Mouse (Mus musculus): ENCODE results near the gene Bglap.
"Not testable (repeated sequence)": the region's sequence is repeated elsewhere in the genome, so short reads cannot be mapped to it uniquely, and the experiment has no call there.

Gene Bglap

DNA sequence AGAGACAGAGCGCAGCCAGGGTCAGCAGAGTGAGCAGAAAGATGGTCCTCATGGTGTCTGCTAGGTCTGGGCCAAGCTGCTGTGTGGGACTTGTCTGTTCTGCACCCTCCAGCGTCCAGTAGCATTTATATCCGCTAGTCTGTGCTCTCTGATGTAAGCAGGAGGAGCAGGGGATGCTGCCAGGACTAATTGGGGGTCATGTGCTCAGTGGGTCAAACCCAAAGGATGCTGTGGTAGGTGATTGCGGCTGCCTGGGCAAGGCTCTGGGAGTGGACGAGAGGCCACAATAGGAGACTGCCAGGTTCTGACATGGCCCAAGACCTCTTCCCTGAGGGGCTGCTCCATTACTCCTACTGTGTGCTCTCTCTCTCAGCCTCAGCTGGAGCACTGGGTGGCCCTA, at the start of gene Bglap:
Bglap (minus strand) TSS at position 101 of the 400 bp plus-strand sequence.
- DNase-seq: no peak

DNA sequence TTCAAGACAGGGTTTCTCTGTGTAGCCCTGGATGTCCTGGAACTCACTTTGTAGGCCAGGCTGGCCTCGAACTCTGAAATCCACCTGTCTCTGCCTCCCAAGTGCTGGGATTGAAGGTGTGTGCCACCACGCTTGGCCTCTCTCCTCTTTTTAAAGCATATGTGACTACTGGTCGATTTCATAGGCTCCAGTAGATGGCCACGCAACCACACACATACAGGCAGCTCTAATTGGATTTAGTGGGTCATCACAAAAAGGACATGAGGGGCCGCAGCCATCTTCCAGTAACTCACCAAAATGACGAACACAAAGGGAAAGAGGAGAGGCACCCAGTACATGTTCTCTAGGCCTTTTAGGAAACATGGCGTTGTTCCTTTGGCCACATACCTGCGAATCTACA, 44.4 kb upstream of the Bglap start:
- DNase-seq: not testable (repeated sequence)

DNA sequence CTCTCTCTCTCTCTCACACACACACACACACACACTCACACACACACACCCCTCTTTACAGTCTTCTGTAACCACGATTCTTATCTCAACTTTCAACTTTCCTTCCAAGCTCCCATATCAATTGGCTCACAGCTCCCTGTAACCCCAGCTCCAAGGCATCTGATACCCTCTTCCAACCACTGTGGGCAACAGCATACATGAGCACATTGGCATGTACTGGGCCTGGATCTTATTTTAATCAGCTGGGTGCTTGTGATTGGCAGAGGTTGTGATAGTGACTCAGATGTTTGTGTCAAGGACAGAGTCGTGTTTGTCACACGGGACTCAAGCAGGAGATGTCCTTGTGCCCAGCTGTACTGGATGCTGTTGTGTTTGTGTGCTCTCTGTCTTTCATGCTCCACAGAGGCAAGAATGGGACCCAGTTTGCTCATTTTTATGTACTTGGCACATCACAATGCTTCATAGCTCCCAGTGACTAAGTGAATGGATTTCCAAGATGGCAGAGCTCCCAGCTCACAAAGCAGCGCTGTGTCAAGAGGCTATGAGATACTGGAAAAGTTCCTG, 43.2 kb upstream of the Bglap start:
- no peak for DNase-seq

- DNase-seq: no peak
Observed at GRCm38 (mm10) chr3:88425708-88426420, 41.6 kb upstream of the Bglap start.

GRCm38 (mm10) chr3:88425330-88425689, 41.0 kb upstream of the Bglap start:
- no peak for DNase-seq

GRCm38 (mm10) chr3:88424605-88425329, 40.5 kb upstream of the Bglap start, which contains the start of gene Slc25a44:
Slc25a44 (minus strand) TSS chr3:88425139.
- peak; percentile 77 to 90 for DNase-seq

DNA sequence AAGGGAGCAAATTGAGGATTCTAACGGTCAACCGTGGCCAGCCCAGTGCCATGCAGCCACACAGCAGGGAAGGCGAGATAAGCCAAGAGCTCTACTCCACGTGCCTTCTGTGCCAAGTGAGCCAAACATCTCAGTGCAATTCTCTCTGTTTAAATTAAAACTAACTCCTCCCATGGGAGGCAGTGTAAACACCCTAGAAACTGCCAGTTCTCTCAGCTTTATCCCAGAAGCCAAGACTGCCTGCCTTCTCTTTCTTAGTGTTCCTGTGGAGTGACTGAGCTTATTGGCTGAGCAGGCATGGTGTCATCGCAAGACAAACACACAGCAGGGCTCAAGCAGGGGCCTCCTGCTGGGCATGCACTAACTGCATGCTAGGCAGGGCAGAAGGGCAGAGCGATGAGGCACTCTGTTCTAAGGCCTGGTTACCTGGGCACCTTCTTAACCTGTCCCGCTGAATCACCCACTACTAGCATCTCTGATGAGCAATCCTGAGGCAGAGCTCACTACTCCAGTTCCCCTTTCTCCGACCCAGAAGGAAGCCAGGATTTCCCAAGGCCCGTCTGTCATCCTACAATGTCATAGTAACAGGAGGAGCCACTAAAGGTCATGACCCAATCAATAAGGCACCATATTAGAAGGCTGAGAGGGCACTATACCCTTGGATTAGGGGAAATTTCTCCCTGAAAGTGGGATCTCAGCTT, 37.9 kb upstream of the Bglap start:
- no peak for DNase-seq

GRCm38 (mm10) chr3:88420771-88421170, 36.5 kb upstream of the Bglap start:
- DNase-seq: no peak

DNA sequence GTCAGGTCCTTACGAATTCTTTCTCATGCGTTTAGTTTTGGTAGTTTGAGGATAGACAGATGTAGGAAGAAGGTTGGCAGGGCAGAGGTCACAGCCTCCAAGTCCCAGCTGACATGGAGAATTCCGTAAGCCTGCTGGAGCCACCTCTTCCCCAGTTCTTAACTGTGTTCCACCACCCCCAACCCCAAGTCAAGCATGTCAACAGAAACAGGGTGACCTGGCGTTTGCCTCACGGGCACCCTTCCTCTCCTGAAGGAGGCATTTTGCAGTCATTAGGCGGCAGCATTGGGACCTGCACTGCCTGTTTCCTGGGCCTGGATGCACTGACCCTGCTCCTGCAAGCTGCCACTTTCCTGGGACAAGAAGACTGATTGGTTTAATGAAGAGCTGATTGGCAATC, 33.8 kb upstream of the Bglap start:
- no peak for DNase-seq

- no peak for DNase-seq
Observed at GRCm38 (mm10) chr3:88415668-88416067, 31.4 kb upstream of the Bglap start.

DNA sequence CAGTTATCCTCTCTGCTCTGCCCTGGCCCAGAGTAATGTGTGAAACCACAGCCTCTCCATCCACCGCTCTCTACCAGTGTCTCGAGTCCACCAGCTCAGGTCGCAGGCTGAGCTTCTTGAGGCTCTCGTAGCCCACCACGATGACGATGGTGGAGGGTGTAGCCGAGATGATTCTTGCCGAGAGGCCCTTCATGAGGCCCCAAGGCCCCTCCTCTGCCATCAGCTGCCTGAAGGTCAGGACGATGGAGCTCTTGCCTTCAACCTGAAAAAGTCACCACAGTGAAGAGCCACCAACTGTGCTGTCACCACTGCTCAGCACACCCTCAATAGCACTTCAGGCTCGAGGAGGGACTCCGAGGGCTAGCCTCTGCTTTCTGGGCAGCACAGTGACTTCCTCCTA, 28.4 kb upstream of the Bglap start:
- DNase-seq: no peak

GRCm38 (mm10) chr3:88411681-88412080, 27.4 kb upstream of the Bglap start:
- DNase-seq: no peak

GRCm38 (mm10) chr3:88410645-88411031, 26.4 kb upstream of the Bglap start:
- no peak for DNase-seq

DNA sequence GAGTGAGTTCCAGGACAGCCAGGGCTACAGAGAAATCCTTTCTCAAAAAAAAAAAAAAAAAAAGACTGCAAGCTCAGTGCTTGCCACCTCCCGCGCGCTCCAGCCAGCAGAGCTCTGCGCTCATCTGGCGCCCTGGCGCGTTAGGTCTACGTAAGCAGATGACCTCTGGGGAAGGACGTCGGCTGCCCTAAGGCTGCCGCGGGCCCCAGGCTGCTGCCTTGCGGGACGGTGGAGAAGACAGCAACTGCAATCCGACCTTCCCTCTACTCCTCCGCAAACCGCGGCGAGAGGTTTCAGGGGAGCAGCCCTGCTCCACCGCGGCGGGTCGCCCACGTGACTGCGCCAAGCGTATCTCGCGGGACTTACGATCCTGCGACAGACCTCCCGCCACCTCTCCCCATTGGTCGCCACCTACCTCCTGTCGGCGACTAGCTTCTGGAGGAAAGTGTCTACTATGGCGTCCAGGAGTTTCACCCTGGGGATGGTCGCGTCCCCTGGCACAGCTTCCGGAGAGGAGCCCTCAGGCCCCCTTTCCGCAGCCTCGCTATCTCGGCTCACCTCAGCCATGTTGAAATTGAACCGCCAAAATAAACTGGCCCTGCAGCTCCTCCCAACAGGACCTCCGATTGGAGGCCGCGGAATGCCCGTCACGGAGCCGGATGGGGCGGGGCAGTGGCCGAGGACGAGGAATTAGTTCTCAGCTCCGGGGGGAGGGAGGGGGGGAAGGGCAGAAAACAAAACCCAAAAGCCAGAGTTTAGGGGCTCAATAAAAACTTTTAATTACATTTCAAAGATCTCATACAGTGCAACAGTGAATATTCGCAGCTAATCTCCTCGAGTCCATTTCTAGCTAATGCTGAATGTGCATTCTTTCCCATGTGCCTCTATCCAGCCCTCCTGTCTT, 25.7 kb upstream of the Bglap start, which contains the start of gene Pmf1:
Pmf1 (minus strand) TSS at position 591 of the 904 bp plus-strand sequence.
- peak; percentile 85 to 89 for DNase-seq

- no peak for DNase-seq
Observed at GRCm38 (mm10) chr3:88408953-88409352, 24.7 kb upstream of the Bglap start.

DNA sequence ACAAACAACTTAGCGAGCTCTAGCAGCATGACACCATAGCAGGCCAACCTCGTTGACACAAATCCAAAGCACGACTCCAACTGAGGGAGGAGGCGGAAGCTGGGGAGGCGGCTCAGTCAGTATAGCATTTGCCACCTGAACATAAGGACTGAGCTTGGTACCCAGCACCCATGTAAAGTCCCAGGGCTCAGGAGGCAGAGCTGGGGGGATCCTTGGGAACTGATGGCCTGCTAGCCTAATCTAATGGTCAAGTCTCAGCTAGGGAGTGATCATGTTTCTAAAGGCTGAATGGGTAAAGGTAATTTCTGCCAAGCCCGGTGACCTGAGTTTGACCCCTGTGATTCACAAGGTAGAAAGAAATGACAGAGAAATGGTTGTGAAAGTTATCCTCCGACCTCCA, 23.3 kb upstream of the Bglap start:
- no peak for DNase-seq

- DNase-seq: peak in 1 of 2 experiments; percentile 45
Observed at GRCm38 (mm10) chr3:88407090-88407489, 22.8 kb upstream of the Bglap start.

GRCm38 (mm10) chr3:88403522-88404230, 19.4 kb upstream of the Bglap start:
- no peak for DNase-seq

- DNase-seq: no peak
Observed at GRCm38 (mm10) chr3:88398666-88399065, 14.4 kb upstream of the Bglap start.

DNA sequence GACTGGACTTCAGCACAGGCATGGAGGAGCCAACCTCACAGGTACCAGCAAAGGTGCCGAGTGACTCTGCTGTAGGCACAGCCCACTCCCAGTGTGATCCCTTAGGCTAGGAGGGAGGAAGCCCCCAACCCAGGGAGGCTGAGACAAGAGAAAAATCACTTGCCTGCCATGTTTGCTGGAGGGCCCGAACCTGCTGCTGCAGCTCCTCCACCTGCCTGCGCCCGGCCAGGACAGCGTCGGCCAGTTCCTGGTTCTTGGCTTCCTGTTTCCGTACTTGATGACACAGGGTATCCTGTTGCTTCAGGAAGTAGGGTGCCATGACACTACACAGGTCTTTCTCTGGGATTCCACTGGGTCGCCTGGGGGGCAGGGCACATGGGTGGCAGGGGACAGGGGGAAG, 11.5 kb upstream of the Bglap start:
- peak; percentile 15 to 19 for DNase-seq

DNA sequence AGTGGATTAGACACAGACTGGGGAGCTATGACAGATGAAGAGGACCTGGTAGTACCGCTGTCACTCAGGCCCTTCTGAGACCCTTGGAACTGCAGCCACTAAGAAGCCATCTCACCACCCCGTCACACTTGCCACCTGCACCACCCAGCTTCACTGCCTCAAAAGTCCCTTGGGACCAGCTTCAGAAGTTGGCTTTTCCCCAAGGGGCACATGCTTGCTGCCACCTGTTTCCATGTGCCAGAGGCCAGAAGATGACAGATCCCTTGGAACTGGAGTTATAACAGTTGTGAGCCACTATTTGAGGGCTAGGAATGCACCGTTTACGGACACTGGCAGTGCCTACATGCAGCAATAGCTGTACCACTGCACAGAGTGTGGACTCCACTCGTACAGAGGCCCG, 11.0 kb upstream of the Bglap start:
- peak; percentile 37 to 49 for DNase-seq
